Comparison of ENCODE assay signal across 14 mouse cellular contexts in genomic region chr14:100359881-100360280, GRCm38 (mm10).
DNase-seq lines count a peak whose midpoint lies in the region; ATAC-seq lines count a peak whose summit lies in the region.
"Had no signal": no experiment of that assay in that cellular context is flagged by ENCODE, and none has a peak within 500 bp of the region (broad histone marks: within the 10 kb centered on the region; RNA-seq: fewer than 3 reads in every experiment).

No protein-coding gene starts in this region.

- peak overlapping the region; percentile 16; the same call in 1 of the 2 replicates for H3K27ac ChIP-seq in embryonic facial prominence, embryonic 10.5 days (replicated peaks)
- H3K27ac ChIP-seq in midbrain, embryonic 13.5 days: no peak overlapping the region
- H3K27ac ChIP-seq: hindbrain, embryonic 13.5 days; liver, embryonic 15.5 days had no signal

- no peaks in the 10 kb centered on the region for H3K36me3 ChIP-seq in embryonic facial prominence, embryonic 10.5 days (replicated peaks)
- no peaks in the 10 kb centered on the region for H3K36me3 ChIP-seq in midbrain, embryonic 13.5 days
- H3K36me3 ChIP-seq: hindbrain, embryonic 13.5 days; liver, embryonic 15.5 days had no signal

- H3K4me1 ChIP-seq in embryonic facial prominence, embryonic 10.5 days: peaks cover 45% of the 10 kb centered on the region
- no peaks in the 10 kb centered on the region for H3K4me1 ChIP-seq in midbrain, embryonic 13.5 days (replicated peaks)
- H3K4me1 ChIP-seq: hindbrain, embryonic 13.5 days; liver, embryonic 15.5 days had no signal

- H3K4me3 ChIP-seq in embryonic facial prominence, embryonic 10.5 days: no peak overlapping the region
- no peak overlapping the region for H3K4me3 ChIP-seq in midbrain, embryonic 13.5 days (replicated peaks)
- H3K4me3 ChIP-seq: hindbrain, embryonic 13.5 days; liver, embryonic 15.5 days had no signal

- peak; percentile 12 for DNase-seq in cerebellum, adult 11-12 months
- no peak for DNase-seq in cerebellum, adult 8-10 months
- peak; percentile 9 to 68 for DNase-seq in left cerebral cortex, postnatal 25 days (ENCODE audit: low spot score in 2 of 2)
- DNase-seq in left cerebral cortex, adult 9 months (ENCODE audit: low spot score in 2 of 2): no peak
- peak; percentile 24 for DNase-seq in R1 (ENCODE audit: low read depth, low spot score)
- DNase-seq in embryonic facial prominence, embryonic 10.5 days (ENCODE audit: low spot score): no peak
- DNase-seq: kidney, adult 18-20 months; left cerebral cortex, postnatal 4 days; thymus, adult 2 months had no signal

- no peak overlapping the region for H3K4me2 ChIP-seq in midbrain, embryonic 13.5 days (replicated peaks)
- H3K4me2 ChIP-seq: hindbrain, embryonic 13.5 days; liver, embryonic 15.5 days had no signal

- H3K9me3 ChIP-seq in embryonic facial prominence, embryonic 10.5 days: no peaks in the 10 kb centered on the region
- H3K9me3 ChIP-seq in midbrain, embryonic 13.5 days: no peaks in the 10 kb centered on the region
- H3K9me3 ChIP-seq: hindbrain, embryonic 13.5 days; liver, embryonic 15.5 days had no signal

- WGBS in embryonic facial prominence, embryonic 10.5 days: 73% methylated on average over 3 of the region's 3 CpGs
- 81% methylated on average over 3 of the region's 3 CpGs for WGBS in midbrain, embryonic 13.5 days

- H3K27me3 ChIP-seq in embryonic facial prominence, embryonic 10.5 days (replicated peaks; ENCODE audit: low read depth, poor library complexity, severe bottlenecking): no peaks in the 10 kb centered on the region
- H3K27me3 ChIP-seq in midbrain, embryonic 13.5 days: no peaks in the 10 kb centered on the region
- H3K27me3 ChIP-seq: hindbrain, embryonic 13.5 days; liver, embryonic 15.5 days had no signal

- no peak for ATAC-seq in midbrain, embryonic 13.5 days
- no peak for ATAC-seq in inflammation-experienced regulatory T-cells, adult 6 months
- ATAC-seq: forebrain, embryonic 16.5 days had no signal

- intact Hi-C loops in left cerebral cortex, postnatal 25 days (cut with DNase I): loop anchor here (5.0 kb wide), 1 partner anchor 73 kb away; no protein-coding TSS in a partner anchor

- no peak overlapping the region for H3K9ac ChIP-seq in midbrain, embryonic 13.5 days (replicated peaks)
- H3K9ac ChIP-seq: hindbrain, embryonic 13.5 days; liver, embryonic 15.5 days had no signal

Comparison
In these comparisons a context has a peak if more than half of its experiments do, and no peak if none do; other contexts are left out.
1. DNase-seq: peak in cerebellum, adult 11-12 months (single experiment), left cerebral cortex, postnatal 25 days (2 of 2) and R1 (single experiment); none in cerebellum, adult 8-10 months (single experiment), left cerebral cortex, adult 9 months (0 of 2) and embryonic facial prominence, embryonic 10.5 days (single experiment).